Mouse (Mus musculus) ES-E14 (cell line): Measurements from ENCODE around the gene Elavl1. TPM values are rescaled to one million over a fixed set of nuclear protein-coding genes. Genes with fewer than 3 reads are reported as not detected.

ENCODE experiments used
- DNase-seq: peaks from one replicate; pipeline ENCODE4 v3.0.0-alpha.2; 2013; ENCODE audit warnings: low read depth, low spot score
- H3K27ac ChIP-seq: 2 replicates; pipeline ENCODE4 v1.5.1; 2012; ENCODE audit warnings: low read depth, mild to moderate bottlenecking, low read length, moderate library complexity, mixed read lengths; ENCODE audit not compliant: poor library complexity, insufficient read depth, severe bottlenecking
- H3K36me3 ChIP-seq: 2 replicates; pipeline ENCODE4 v1.6.1; 2012; ENCODE audit warnings: mild to moderate bottlenecking, low read length, moderate library complexity, mixed read lengths; ENCODE audit not compliant: control insufficient read depth, poor library complexity, insufficient read depth, severe bottlenecking
- H3K4me1 ChIP-seq, 2 experiments: fragments of 150-350 bp in 1 of 2; sonication (generic) in 1 of 2; 2 replicates each; pipeline ENCODE4 v1.6.1; 2012; ENCODE audit warnings: low read length in 2 of 2, mild to moderate bottlenecking in 1 of 2, mixed read lengths in 1 of 2; ENCODE audit not compliant: control insufficient read depth in 2 of 2, insufficient read depth in 2 of 2, poor library complexity in 1 of 2
- H3K4me3 ChIP-seq, 2 experiments: fragments of 150-350 bp in 1 of 2; sonication (generic) in 1 of 2; 2 replicates each; pipeline ENCODE4 v1.5.1; 2012; ENCODE audit warnings: low read length in 2 of 2, low read depth in 1 of 2, mild to moderate bottlenecking in 1 of 2, mixed read lengths in 1 of 2; ENCODE audit not compliant: insufficient read depth in 1 of 2, poor library complexity in 1 of 2, severe bottlenecking in 1 of 2
- H3K9ac ChIP-seq: 2 replicates; pipeline ENCODE4 v1.6.1; 2012; ENCODE audit warnings: low read depth, mild to moderate bottlenecking, low read length, mixed read lengths; ENCODE audit not compliant: poor library complexity, insufficient read depth, severe bottlenecking
- H3K9me3 ChIP-seq: fragments of 150-350 bp; sonication (generic); 2 replicates; pipeline ENCODE4 v1.6.1; 2012; ENCODE audit warnings: low read depth, mild to moderate bottlenecking, low read length; ENCODE audit not compliant: control insufficient read depth, insufficient read depth
- CHD2 ChIP-seq: IDR thresholded peaks from 2 replicates; pipeline ENCODE4 v1.6.1; 2014; ENCODE audit warnings: mild to moderate bottlenecking, low read depth, low read length, inconsistent platforms
- HCFC1 ChIP-seq: IDR thresholded peaks from 2 replicates; pipeline ENCODE4 v1.6.1; 2012; ENCODE audit warnings: low read length, inconsistent platforms, borderline replicate concordance; ENCODE audit not compliant: insufficient read depth
- MAFK ChIP-seq: IDR thresholded peaks from 2 replicates; pipeline ENCODE4 v1.6.1; 2014; ENCODE audit warnings: mild to moderate bottlenecking, low read depth, low read length, inconsistent platforms; ENCODE audit not compliant: insufficient read depth
- ZC3H11A ChIP-seq: IDR thresholded peaks from 2 replicates; pipeline ENCODE4 v1.6.1; 2012; ENCODE audit warnings: low read depth, mild to moderate bottlenecking, inconsistent platforms, low read length, borderline replicate concordance
- ZNF384 ChIP-seq: IDR thresholded peaks from 2 replicates; pipeline ENCODE4 v1.6.1; 2012; ENCODE audit warnings: low read depth, low read length, inconsistent platforms
- in situ Hi-C, 2 experiments: fragments of 600-800 bp; cut with MboI; formaldehyde crosslinking; loops; one replicate each; pipeline ENCODE4 v1.15.1; 2025; ENCODE audit warnings: low sequenced_read_pairs in 2 of 2, inconsistent platforms in 1 of 2; ENCODE audit not compliant: unreplicated experiment in 2 of 2
- total RNA-seq: library from RNA; depleted of rRNA; stranded (reverse); fragments of 300-350 nt; gene quantifications from 2 replicates; pipeline ENCODE4 v1.2.3, GENCODE M21; 2012

The Elavl1 gene
- total RNA-seq, 1 experiment, result 73.6 TPM

- Histone ChIP-seq H3K9ac (no peak overlapping the region), H3K4me3 (no peak overlapping the region), H3K36me3 (no peaks in the 10 kb centered on the region), H3K4me1 (peaks cover 3 to 17% of the 10 kb centered on the region in 2 experiments; a peak in 3 of 4 replicates), H3K27ac (no peak overlapping the region), H3K9me3 (no peaks in the 10 kb centered on the region)
- no peak for TF ChIP-seq HCFC1
- TF ChIP-seq ZC3H11A, result no peak
- no peak for TF ChIP-seq ZNF384
- no peak for TF ChIP-seq MAFK
- TF ChIP-seq CHD2, result no peak
- in situ Hi-C loops, result no loop called here
- DNase-seq, result no peak
These were observed 23.1 kb upstream of the Elavl1 start for GRCm38 (mm10) chr8:4348275-4348674.

- Histone ChIP-seq H3K9me3 (no peaks in the 10 kb centered on the region), H3K4me1 (peaks cover 3 to 18% of the 10 kb centered on the region in 2 experiments; a peak in 3 of 4 replicates), H3K4me3 (no peak overlapping the region), H3K36me3 (no peaks in the 10 kb centered on the region), H3K9ac (no peak overlapping the region), H3K27ac (no peak overlapping the region)
- no peak for DNase-seq
- in situ Hi-C loops, result no loop called here
- TF ChIP-seq ZC3H11A, result no peak
- TF ChIP-seq CHD2, result no peak
- no peak for TF ChIP-seq MAFK
- TF ChIP-seq ZNF384, result no peak
- no peak for TF ChIP-seq HCFC1
These were observed 22.4 kb upstream of the Elavl1 start for GRCm38 (mm10) chr8:4347661-4348060.

- peaks cover 0 to 17% of the 10 kb centered on the region in 2 experiments; a peak in 2 of 4 replicates for H3K4me1 ChIP-seq
- DNase-seq, result no peak
- peaks cover 11% of the 10 kb centered on the region for H3K36me3 ChIP-seq
- TF ChIP-seq ZNF384, result no peak
- TF ChIP-seq HCFC1, result no peak
- TF ChIP-seq CHD2, result no peak
- TF ChIP-seq MAFK, result no peak
- no peak for TF ChIP-seq ZC3H11A
- in situ Hi-C loops, result no loop called here
- H3K27ac ChIP-seq, result no peak overlapping the region
- H3K9ac ChIP-seq, result no peak overlapping the region
- no peaks in the 10 kb centered on the region for H3K9me3 ChIP-seq
- no peak overlapping the region for H3K4me3 ChIP-seq
These were observed 15.0 kb upstream of the Elavl1 start for GRCm38 (mm10) chr8:4340207-4340606.

GRCm38 (mm10) chr8:4335678-4336077, 10.5 kb upstream of the Elavl1 start:
- peaks cover 11% of the 10 kb centered on the region for H3K36me3 ChIP-seq
- TF ChIP-seq MAFK (no peak), ZC3H11A (no peak), CHD2 (no peak), HCFC1 (no peak)
- H3K4me1 ChIP-seq, result no peaks in the 10 kb centered on the region
- no peak overlapping the region for H3K9ac ChIP-seq
- no peak overlapping the region for H3K27ac ChIP-seq
- in situ Hi-C loops, result no loop called here
- H3K4me3 ChIP-seq, result no peak overlapping the region
- no peaks in the 10 kb centered on the region for H3K9me3 ChIP-seq
- DNase-seq, result no peak

GRCm38 (mm10) chr8:4333966-4334365, 8.8 kb upstream of the Elavl1 start:
- no peak overlapping the region for H3K27ac ChIP-seq
- TF ChIP-seq HCFC1 (no peak), ZNF384 (no peak), CHD2 (no peak), ZC3H11A (no peak), MAFK (no peak)
- in situ Hi-C loops, result no loop called here
- H3K9me3 ChIP-seq, result no peaks in the 10 kb centered on the region
- no peak for DNase-seq
- H3K4me1 ChIP-seq, result no peaks in the 10 kb centered on the region
- H3K9ac ChIP-seq, result no peak overlapping the region
- no peak overlapping the region for H3K4me3 ChIP-seq
- peaks cover 11% of the 10 kb centered on the region for H3K36me3 ChIP-seq
